Mouse (Mus musculus): ENCODE data around the gene Cx3cr1.

GRCm38 (mm10) chr9:119938496-119938895, 131.2 kb downstream of the Cx3cr1 start:
- TF ChIP-seq CTCF (conservative IDR thresholded peaks at IDR 0.05; ENCODE audit: low read length), result no peak
- no peak for TF ChIP-seq POU5F1 (IDR thresholded peaks at IDR 0.05; ENCODE audit: borderline replicate concordance, low read length)
- no peak for TF ChIP-seq NANOG (IDR thresholded peaks at IDR 0.05; ENCODE audit: borderline replicate concordance, low read length)
